Mouse (Mus musculus) myocyte (in vitro differentiated cells): ENCODE measurements at regions not wholly inside any gene's neighbourhood (a gene's known extent, or its start where the extent isn't known, plus 50 kb on each side); places are given as distances from the start of the nearest gene placed in this dataset.

Experiments
- H3K27me3 ChIP-seq: one replicate; pipeline ENCODE4 v1.6.1; 2011; ENCODE audit not compliant: control insufficient read depth, insufficient read depth, insufficient read length
- H3K36me3 ChIP-seq: one replicate; pipeline ENCODE4 v1.6.1; 2011; ENCODE audit not compliant: control insufficient read depth, insufficient read depth
- H3K4me2 ChIP-seq: one replicate; pipeline ENCODE4 v1.6.1; 2011; ENCODE audit warnings: low read depth, control low read depth
- H3K4me3 ChIP-seq: one replicate; pipeline ENCODE4 v1.5.1; 2011; ENCODE audit warnings: mild to moderate bottlenecking, control low read depth, moderate library complexity
- H3K79me2 ChIP-seq: one replicate; pipeline ENCODE4 v1.6.1; 2011; ENCODE audit not compliant: control insufficient read depth, insufficient read depth
- H3ac ChIP-seq: one replicate; pipeline ENCODE4 v1.6.1; 2011; ENCODE audit not compliant: control insufficient read depth, insufficient read length
- CEBPB ChIP-seq: IDR thresholded peaks from 2 replicates; pipeline ENCODE4 v1.6.1; 2011; ENCODE audit warnings: mild to moderate bottlenecking, moderate library complexity; ENCODE audit not compliant: poor library complexity, insufficient read depth, severe bottlenecking
- E2F4 ChIP-seq: IDR thresholded peaks from one replicate; pipeline ENCODE4 v1.6.1; 2011; ENCODE audit warnings: mild to moderate bottlenecking, control low read depth, moderate library complexity; ENCODE audit not compliant: insufficient read depth
- MAX ChIP-seq: IDR thresholded peaks from one replicate; pipeline ENCODE4 v1.6.1; 2011; ENCODE audit warnings: low read depth, mild to moderate bottlenecking, control low read depth
- MYOD1 ChIP-seq, 3 experiments: IDR thresholded peaks; one replicate each; pipeline ENCODE4 v1.6.1; 2011; ENCODE audit warnings: control low read depth in 2 of 3, low read depth in 2 of 3, mild to moderate bottlenecking in 2 of 3, moderate library complexity in 1 of 3; ENCODE audit not compliant: insufficient read length in 2 of 3, control insufficient read depth in 1 of 3
- MYOG ChIP-seq, 3 experiments: IDR thresholded peaks; one replicate each; pipeline ENCODE4 v1.6.1; 2011; ENCODE audit warnings: control low read depth in 2 of 3, low read depth in 2 of 3, mild to moderate bottlenecking in 2 of 3; ENCODE audit not compliant: insufficient read length in 2 of 3, control insufficient read depth in 1 of 3, insufficient read depth in 1 of 3
- POLR2A ChIP-seq: IDR thresholded peaks from one replicate; pipeline ENCODE4 v1.6.1; 2011; ENCODE audit warnings: low read depth, mild to moderate bottlenecking, control low read depth, moderate library complexity; ENCODE audit not compliant: insufficient read length
- POLR2AphosphoS2 ChIP-seq: IDR thresholded peaks from one replicate; pipeline ENCODE4 v1.6.1; 2011; ENCODE audit warnings: low read depth, control low read depth; ENCODE audit not compliant: insufficient read length
- REST ChIP-seq: IDR thresholded peaks from one replicate; pipeline ENCODE4 v1.6.1; 2011; ENCODE audit warnings: mild to moderate bottlenecking, control low read depth, moderate library complexity; ENCODE audit not compliant: insufficient read depth, insufficient read length
- SRF ChIP-seq: IDR thresholded peaks from one replicate; pipeline ENCODE4 v1.6.1; 2011; ENCODE audit warnings: low read depth; ENCODE audit not compliant: control insufficient read depth, insufficient read length
- TCF12 ChIP-seq: IDR thresholded peaks from one replicate; pipeline ENCODE4 v1.6.1; 2011; ENCODE audit warnings: mild to moderate bottlenecking, control low read depth; ENCODE audit not compliant: poor library complexity, insufficient read depth, severe bottlenecking
- TCF3 ChIP-seq: IDR thresholded peaks from one replicate; pipeline ENCODE4 v1.6.1; 2011; ENCODE audit warnings: low read depth, control low read depth; ENCODE audit not compliant: insufficient read length
- USF1 ChIP-seq: IDR thresholded peaks from one replicate; pipeline ENCODE4 v1.6.1; 2011; ENCODE audit warnings: low read depth, mild to moderate bottlenecking, control low read depth, moderate library complexity

GRCm38 (mm10) chr2:133472966-133473744 lies 78.8 kb upstream of the Bmp2 start:
- Histone ChIP-seq H3ac (no peak overlapping the region), H3K27me3 (no peaks in the 10 kb centered on the region), H3K4me2 (no peak overlapping the region), H3K36me3 (no peaks in the 10 kb centered on the region), H3K79me2 (no peaks in the 10 kb centered on the region), H3K4me3 (no peak overlapping the region)
- TF ChIP-seq USF1 = no peak
- TF ChIP-seq TCF12 = no peak
- TF ChIP-seq MYOD1 (IDR thresholded peaks at IDR 0.05; ENCODE audit: control insufficient read depth in 1 of 3, insufficient read length in 2 of 3, low read depth in 2 of 3) = no peak
- no peak for TF ChIP-seq POLR2A
- no peak for TF ChIP-seq POLR2AphosphoS2
- no peak for TF ChIP-seq E2F4

DNA sequence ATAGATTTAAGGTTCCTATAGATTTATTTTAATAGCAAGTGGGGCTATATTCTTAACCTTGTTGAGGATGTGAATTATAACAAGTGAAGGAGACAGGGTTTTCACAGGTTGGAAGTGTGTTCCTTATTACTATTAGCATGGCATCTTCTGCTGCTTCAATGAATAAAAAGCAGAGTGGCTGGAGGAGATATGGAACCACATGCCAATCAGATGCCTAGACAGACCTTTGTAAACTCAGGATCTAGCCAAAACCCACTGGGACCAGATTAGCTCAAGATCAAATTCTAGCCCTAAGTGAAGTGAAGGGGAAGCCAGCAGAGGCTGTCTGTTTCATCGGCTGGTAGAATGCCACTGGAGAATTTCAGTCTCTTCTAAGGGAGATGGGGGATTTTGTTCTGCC lies 77.8 kb upstream of the Bmp2 start:
- no peak overlapping the region for H3ac ChIP-seq
- no peak overlapping the region for H3K4me2 ChIP-seq
- H3K79me2 ChIP-seq = no peaks in the 10 kb centered on the region
- H3K36me3 ChIP-seq = no peaks in the 10 kb centered on the region
- no peak overlapping the region for H3K4me3 ChIP-seq
- no peaks in the 10 kb centered on the region for H3K27me3 ChIP-seq
- TF ChIP-seq TCF3 (no peak), REST (no peak), MYOG (IDR thresholded peaks at IDR 0.05; ENCODE audit: control insufficient read depth in 1 of 3, insufficient read depth in 1 of 3, insufficient read length in 2 of 3, low read depth in 2 of 3) (no peak), MAX (no peak), E2F4 (no peak), POLR2A (no peak), POLR2AphosphoS2 (no peak), SRF (no peak), CEBPB (no peak), MYOD1 (IDR thresholded peaks at IDR 0.05; ENCODE audit: control insufficient read depth in 1 of 3, insufficient read length in 2 of 3, low read depth in 2 of 3) (no peak), USF1 (no peak), TCF12 (no peak)

DNA sequence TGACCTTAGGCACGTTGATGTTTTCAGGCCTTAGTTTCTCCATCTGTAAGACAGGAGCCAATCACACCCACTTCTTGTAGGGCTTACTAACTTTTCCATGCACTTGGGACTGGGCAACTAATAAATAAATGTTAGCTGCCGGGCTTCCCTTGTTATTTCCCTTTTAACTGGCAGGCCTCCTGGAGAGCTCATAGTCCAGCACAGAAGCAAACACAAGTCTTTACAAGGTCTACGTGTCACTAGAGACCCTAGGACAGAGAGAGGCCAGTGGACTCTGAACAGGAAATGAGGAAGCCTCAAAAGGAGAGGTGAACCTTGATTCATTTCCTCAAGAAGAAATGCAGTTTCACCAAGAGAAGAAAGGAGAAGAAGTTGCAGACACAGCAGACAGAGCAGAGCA lies 71.1 kb upstream of the Bmp2 start:
- TF ChIP-seq SRF (no peak), POLR2AphosphoS2 (no peak), CEBPB (no peak), TCF12 (no peak), POLR2A (no peak), USF1 (no peak), REST (no peak), MYOG (IDR thresholded peaks at IDR 0.05; ENCODE audit: control insufficient read depth in 1 of 3, insufficient read depth in 1 of 3, insufficient read length in 2 of 3, low read depth in 2 of 3) (no peak), MAX (no peak), E2F4 (no peak), MYOD1 (IDR thresholded peaks at IDR 0.05; ENCODE audit: control insufficient read depth in 1 of 3, insufficient read length in 2 of 3, low read depth in 2 of 3) (no peak), TCF3 (no peak)
- H3K4me2 ChIP-seq = no peak overlapping the region
- H3ac ChIP-seq = no peak overlapping the region
- H3K36me3 ChIP-seq = no peaks in the 10 kb centered on the region
- no peaks in the 10 kb centered on the region for H3K79me2 ChIP-seq
- H3K27me3 ChIP-seq = no peaks in the 10 kb centered on the region
- H3K4me3 ChIP-seq = no peak overlapping the region

DNA sequence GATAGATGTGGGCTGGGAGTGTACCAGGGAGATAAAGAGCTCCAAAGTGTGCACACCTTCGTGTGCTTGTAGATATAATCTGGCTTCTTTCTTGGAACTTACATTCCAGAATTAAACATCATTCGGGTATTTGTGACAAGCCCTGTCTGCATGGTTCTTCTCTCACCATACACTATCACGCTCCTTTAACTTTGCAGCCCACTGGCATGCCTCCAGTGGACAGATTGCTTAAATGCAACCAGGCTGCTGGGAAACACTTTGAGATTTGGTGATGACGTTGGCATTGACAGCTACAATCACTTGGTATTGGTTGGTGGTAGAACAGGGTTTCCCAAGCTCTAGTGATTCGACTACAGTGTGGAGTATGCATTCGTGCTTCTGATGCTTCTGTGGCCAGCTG lies 70.7 kb upstream of the Bmp2 start:
- H3ac ChIP-seq = no peak overlapping the region
- H3K27me3 ChIP-seq = no peaks in the 10 kb centered on the region
- no peaks in the 10 kb centered on the region for H3K79me2 ChIP-seq
- no peak overlapping the region for H3K4me2 ChIP-seq
- H3K36me3 ChIP-seq = no peaks in the 10 kb centered on the region
- no peak for TF ChIP-seq CEBPB
- no peak for TF ChIP-seq REST
- no peak for TF ChIP-seq MAX
- TF ChIP-seq TCF12 = no peak
- no peak for TF ChIP-seq POLR2AphosphoS2
- TF ChIP-seq SRF = no peak
- no peak for TF ChIP-seq USF1
- TF ChIP-seq TCF3 = no peak
- TF ChIP-seq MYOD1 (IDR thresholded peaks at IDR 0.05; ENCODE audit: control insufficient read depth in 1 of 3, insufficient read length in 2 of 3, low read depth in 2 of 3) = no peak
- no peak for TF ChIP-seq MYOG (IDR thresholded peaks at IDR 0.05; ENCODE audit: control insufficient read depth in 1 of 3, insufficient read depth in 1 of 3, insufficient read length in 2 of 3, low read depth in 2 of 3)
- no peak for TF ChIP-seq E2F4
- TF ChIP-seq POLR2A = no peak
- no peak overlapping the region for H3K4me3 ChIP-seq
